Mouse (Mus musculus) myocyte (in vitro differentiated cells): ENCODE results near the gene Nupr1. TPM values are rescaled to one million over a fixed set of nuclear protein-coding genes. Genes with fewer than 3 reads are reported as not detected.

Experiments
- H3K27me3 ChIP-seq: one replicate; pipeline ENCODE4 v1.6.1; 2011; ENCODE audit not compliant: control insufficient read depth, insufficient read depth, insufficient read length
- H3K36me3 ChIP-seq: one replicate; pipeline ENCODE4 v1.6.1; 2011; ENCODE audit not compliant: control insufficient read depth, insufficient read depth
- H3K4me2 ChIP-seq: one replicate; pipeline ENCODE4 v1.6.1; 2011; ENCODE audit warnings: low read depth, control low read depth
- H3K4me3 ChIP-seq: one replicate; pipeline ENCODE4 v1.5.1; 2011; ENCODE audit warnings: mild to moderate bottlenecking, control low read depth, moderate library complexity
- H3K79me2 ChIP-seq: one replicate; pipeline ENCODE4 v1.6.1; 2011; ENCODE audit not compliant: control insufficient read depth, insufficient read depth
- H3ac ChIP-seq: one replicate; pipeline ENCODE4 v1.6.1; 2011; ENCODE audit not compliant: control insufficient read depth, insufficient read length
- CEBPB ChIP-seq: IDR thresholded peaks from 2 replicates; pipeline ENCODE4 v1.6.1; 2011; ENCODE audit warnings: mild to moderate bottlenecking, moderate library complexity; ENCODE audit not compliant: poor library complexity, insufficient read depth, severe bottlenecking
- E2F4 ChIP-seq: IDR thresholded peaks from one replicate; pipeline ENCODE4 v1.6.1; 2011; ENCODE audit warnings: mild to moderate bottlenecking, control low read depth, moderate library complexity; ENCODE audit not compliant: insufficient read depth
- MAX ChIP-seq: IDR thresholded peaks from one replicate; pipeline ENCODE4 v1.6.1; 2011; ENCODE audit warnings: low read depth, mild to moderate bottlenecking, control low read depth
- MYOD1 ChIP-seq, 3 experiments: IDR thresholded peaks; one replicate each; pipeline ENCODE4 v1.6.1; 2011; ENCODE audit warnings: control low read depth in 2 of 3, low read depth in 2 of 3, mild to moderate bottlenecking in 2 of 3, moderate library complexity in 1 of 3; ENCODE audit not compliant: insufficient read length in 2 of 3, control insufficient read depth in 1 of 3
- MYOG ChIP-seq, 3 experiments: IDR thresholded peaks; one replicate each; pipeline ENCODE4 v1.6.1; 2011; ENCODE audit warnings: control low read depth in 2 of 3, low read depth in 2 of 3, mild to moderate bottlenecking in 2 of 3; ENCODE audit not compliant: insufficient read length in 2 of 3, control insufficient read depth in 1 of 3, insufficient read depth in 1 of 3
- POLR2A ChIP-seq: IDR thresholded peaks from one replicate; pipeline ENCODE4 v1.6.1; 2011; ENCODE audit warnings: low read depth, mild to moderate bottlenecking, control low read depth, moderate library complexity; ENCODE audit not compliant: insufficient read length
- POLR2AphosphoS2 ChIP-seq: IDR thresholded peaks from one replicate; pipeline ENCODE4 v1.6.1; 2011; ENCODE audit warnings: low read depth, control low read depth; ENCODE audit not compliant: insufficient read length
- REST ChIP-seq: IDR thresholded peaks from one replicate; pipeline ENCODE4 v1.6.1; 2011; ENCODE audit warnings: mild to moderate bottlenecking, control low read depth, moderate library complexity; ENCODE audit not compliant: insufficient read depth, insufficient read length
- SRF ChIP-seq: IDR thresholded peaks from one replicate; pipeline ENCODE4 v1.6.1; 2011; ENCODE audit warnings: low read depth; ENCODE audit not compliant: control insufficient read depth, insufficient read length
- TCF12 ChIP-seq: IDR thresholded peaks from one replicate; pipeline ENCODE4 v1.6.1; 2011; ENCODE audit warnings: mild to moderate bottlenecking, control low read depth; ENCODE audit not compliant: poor library complexity, insufficient read depth, severe bottlenecking
- TCF3 ChIP-seq: IDR thresholded peaks from one replicate; pipeline ENCODE4 v1.6.1; 2011; ENCODE audit warnings: low read depth, control low read depth; ENCODE audit not compliant: insufficient read length
- USF1 ChIP-seq: IDR thresholded peaks from one replicate; pipeline ENCODE4 v1.6.1; 2011; ENCODE audit warnings: low read depth, mild to moderate bottlenecking, control low read depth, moderate library complexity
- polyA plus RNA-seq: library from polyadenylated mRNA; unstranded; fragments of >200 nt; fragmentation: generic; extraction: Trizol; gene quantifications from one replicate; pipeline ENCODE4 v1.2.1, GENCODE M21; 2012; ENCODE audit warnings: missing spikeins

Gene Nupr1
- polyA plus RNA-seq, 1 experiment: 244 TPM

- Histone ChIP-seq H3K4me2 (no peak overlapping the region), H3K27me3 (no peaks in the 10 kb centered on the region)
These were observed 42.9 kb downstream of the Nupr1 start for GRCm38 (mm10) chr7:126587779-126588178.

GRCm38 (mm10) chr7:126586839-126587238, 43.8 kb downstream of the Nupr1 start:
- no peak overlapping the region for H3K4me3 ChIP-seq
- no peaks in the 10 kb centered on the region for H3K79me2 ChIP-seq
- H3ac ChIP-seq: no peak overlapping the region
- H3K27me3 ChIP-seq: no peaks in the 10 kb centered on the region
- no peak for TF ChIP-seq MYOD1 (IDR thresholded peaks at IDR 0.05; ENCODE audit: control insufficient read depth in 1 of 3, insufficient read length in 2 of 3, low read depth in 2 of 3)
- TF ChIP-seq SRF: no peak
- no peak for TF ChIP-seq USF1
- TF ChIP-seq MAX: no peak
- no peak for TF ChIP-seq POLR2AphosphoS2
- no peak for TF ChIP-seq TCF3
- no peak for TF ChIP-seq POLR2A
- no peak for TF ChIP-seq E2F4
- no peak for TF ChIP-seq MYOG (IDR thresholded peaks at IDR 0.05; ENCODE audit: control insufficient read depth in 1 of 3, insufficient read depth in 1 of 3, insufficient read length in 2 of 3, low read depth in 2 of 3)
- no peak for TF ChIP-seq CEBPB
- no peak for TF ChIP-seq REST
- no peak for TF ChIP-seq TCF12
- H3K36me3 ChIP-seq: no peaks in the 10 kb centered on the region
- H3K4me2 ChIP-seq: no peak overlapping the region

More at GRCm38 (mm10) chr7:126587779-126588178, 42.9 kb downstream of the Nupr1 start:
- Histone ChIP-seq H3ac (no peak overlapping the region), H3K79me2 (no peaks in the 10 kb centered on the region), H3K36me3 (no peaks in the 10 kb centered on the region), H3K4me3 (no peak overlapping the region)
- TF ChIP-seq SRF (no peak), REST (no peak), CEBPB (no peak), MYOG (IDR thresholded peaks at IDR 0.05; ENCODE audit: control insufficient read depth in 1 of 3, insufficient read depth in 1 of 3, insufficient read length in 2 of 3, low read depth in 2 of 3) (no peak)

- Histone ChIP-seq H3K4me2 (peak within 1 kb of the TSS; percentile 60), H3ac (no peak within 1 kb of the TSS), H3K4me3 (no peak within 1 kb of the TSS), H3K36me3 (no peaks in the 10 kb centered on the region), H3K27me3 (no peaks in the 10 kb centered on the region), H3K79me2 (no peaks in the 10 kb centered on the region)
- TF ChIP-seq MYOD1 (IDR thresholded peaks at IDR 0.05; ENCODE audit: control insufficient read depth in 1 of 3, insufficient read length in 2 of 3, low read depth in 2 of 3) (no peak), CEBPB (no peak), TCF3 (no peak), TCF12 (no peak), MYOG (IDR thresholded peaks at IDR 0.05; ENCODE audit: control insufficient read depth in 1 of 3, insufficient read depth in 1 of 3, insufficient read length in 2 of 3, low read depth in 2 of 3) (no peak), USF1 (no peak), POLR2A (no peak), MAX (no peak), POLR2AphosphoS2 (no peak), REST (no peak), SRF (no peak), E2F4 (no peak)
These were observed 44.9 kb downstream of the Nupr1 start, which contains the start of gene Cln3 for GRCm38 (mm10) chr7:126585717-126586116. Gene Cln3 (minus strand): TSS chr7:126585817.

- H3K4me3 ChIP-seq: peak within 1 kb of the TSS; percentile 16
- TF ChIP-seq POLR2AphosphoS2 (no peak), TCF12 (no peak), POLR2A (no peak), MYOG (IDR thresholded peaks at IDR 0.05; ENCODE audit: control insufficient read depth in 1 of 3, insufficient read depth in 1 of 3, insufficient read length in 2 of 3, low read depth in 2 of 3) (no peak), MYOD1 (IDR thresholded peaks at IDR 0.05; ENCODE audit: control insufficient read depth in 1 of 3, insufficient read length in 2 of 3, low read depth in 2 of 3) (no peak), CEBPB (no peak), TCF3 (no peak), SRF (no peak), REST (no peak), MAX (no peak)
- no peaks in the 10 kb centered on the region for H3K36me3 ChIP-seq
- H3K27me3 ChIP-seq: no peaks in the 10 kb centered on the region
- no peak within 1 kb of the TSS for H3ac ChIP-seq
- H3K79me2 ChIP-seq: no peaks in the 10 kb centered on the region
- H3K4me2 ChIP-seq: peak within 1 kb of the TSS; percentile 60
These were observed 46.1 kb downstream of the Nupr1 start, which contains the start of gene Apobr for GRCm38 (mm10) chr7:126584506-126584977. Gene Apobr (plus strand): TSS chr7:126584942.

- no peak overlapping the region for H3ac ChIP-seq
- no peaks in the 10 kb centered on the region for H3K27me3 ChIP-seq
- TF ChIP-seq MYOG (IDR thresholded peaks at IDR 0.05; ENCODE audit: control insufficient read depth in 1 of 3, insufficient read depth in 1 of 3, insufficient read length in 2 of 3, low read depth in 2 of 3) (no peak), POLR2AphosphoS2 (no peak), TCF12 (no peak), REST (no peak), POLR2A (no peak), E2F4 (no peak), SRF (no peak), MAX (no peak), USF1 (no peak), MYOD1 (IDR thresholded peaks at IDR 0.05; ENCODE audit: control insufficient read depth in 1 of 3, insufficient read length in 2 of 3, low read depth in 2 of 3) (no peak), TCF3 (no peak), CEBPB (no peak)
- no peaks in the 10 kb centered on the region for H3K79me2 ChIP-seq
- peak overlapping the region; percentile 60 for H3K4me2 ChIP-seq
- H3K4me3 ChIP-seq: peak overlapping the region; percentile 16
- no peaks in the 10 kb centered on the region for H3K36me3 ChIP-seq
These were observed 46.9 kb downstream of the Nupr1 start for GRCm38 (mm10) chr7:126583761-126584160.
